Mouse (Mus musculus) stomach, embryonic 14.5 days (tissue): ENCODE results near the gene Pik3r5. TPM values are rescaled to one million over a fixed set of nuclear protein-coding genes. Genes with fewer than 3 reads are reported as not detected.

Source experiments
- ATAC-seq: fragments of 200-750 bp; cut with Nextera tagmentation; 2 replicates; pipeline ENCODE4 v1.8.0; 2017; ENCODE audit warnings: low read depth, moderate TSS enrichment; ENCODE audit not compliant: insufficient number of reproducible peaks, insufficient read depth, low FRiP score
- H3K27ac ChIP-seq: fragments of 300-500 bp; sonication (generic); 2 replicates; pipeline ENCODE4 v1.5.1; 2014; ENCODE audit warnings: mild to moderate bottlenecking, low read length, moderate library complexity, mixed read lengths
- H3K27me3 ChIP-seq: fragments of 300-500 bp; sonication (generic); 2 replicates; pipeline ENCODE4 v1.6.1; 2014; ENCODE audit warnings: low read length, control low read depth, mixed read lengths; ENCODE audit not compliant: control insufficient read depth, insufficient read depth
- H3K36me3 ChIP-seq: fragments of 300-500 bp; sonication (generic); 2 replicates; pipeline ENCODE4 v1.6.1; 2014; ENCODE audit warnings: mild to moderate bottlenecking, control low read depth, low read length, moderate library complexity, mixed read lengths; ENCODE audit not compliant: control insufficient read depth, insufficient read depth
- H3K4me1 ChIP-seq: fragments of 300-500 bp; sonication (generic); 2 replicates; pipeline ENCODE4 v1.6.1; 2014; ENCODE audit warnings: low read length, control low read depth, mixed read lengths; ENCODE audit not compliant: control insufficient read depth, insufficient read depth
- H3K4me2 ChIP-seq: fragments of 300-500 bp; sonication (generic); replicated peaks from 2 replicates; pipeline ENCODE4 v1.6.1; 2014; ENCODE audit warnings: low read depth, low read length, control low read depth
- H3K4me3 ChIP-seq: fragments of 300-500 bp; sonication (generic); 2 replicates; pipeline ENCODE4 v1.5.1; 2014; ENCODE audit warnings: low read depth, low read length, control low read depth
- H3K9ac ChIP-seq: fragments of 300-500 bp; sonication (generic); replicated peaks from 2 replicates; pipeline ENCODE4 v1.6.1; 2014; ENCODE audit warnings: low read depth, mild to moderate bottlenecking, control low read depth, low read length, moderate library complexity, mixed read lengths
- H3K9me3 ChIP-seq: fragments of 300-500 bp; sonication (generic); 2 replicates; pipeline ENCODE4 v1.6.1; 2016; ENCODE audit warnings: low read depth, low read length, control low read depth; ENCODE audit not compliant: control insufficient read depth
- WGBS: fragments of 180-500 bp; shearing (Covaris S2); extraction: QIAGEN DNeasy Blood & Tissue Kit; methylation state at CpG from one replicate; pipeline ENCODE4 v1.1.7; 2014; 5-methylcytosine and 5-hydroxymethylcytosine counted together
- polyA plus RNA-seq: library from polyadenylated mRNA; unstranded; fragments of >200 nt; fragmentation: Nextera tagmentation; extraction: Ambion mirVana; gene quantifications from 2 replicates; pipeline ENCODE4 v1.2.1, GENCODE M21; 2014

The Pik3r5 gene
- polyA plus RNA-seq, 1 experiment from 2014 or later: 1.3 TPM

- no peaks in the 10 kb centered on the region for H3K36me3 ChIP-seq
- WGBS: 23% methylated on average over 24 of the region's 24 CpGs
- peak overlapping the region; percentile 52 for H3K4me3 ChIP-seq
- H3K4me2 ChIP-seq: peak overlapping the region; percentile 98
- H3K9me3 ChIP-seq: no peaks in the 10 kb centered on the region
- peak overlapping the region; percentile 11; the same call in 1 of the 2 replicates for H3K9ac ChIP-seq
- H3K4me1 ChIP-seq: no peaks in the 10 kb centered on the region; the same call in 1 of the 2 replicates
- H3K27ac ChIP-seq: no peak overlapping the region
- H3K27me3 ChIP-seq: peaks cover 8% of the 10 kb centered on the region; the same call in 1 of the 2 replicates
- ATAC-seq: no peak
Measured at GRCm38 (mm10) chr11:68398891-68399547, 32.9 kb upstream of the Pik3r5 start.

GRCm38 (mm10) chr11:68399548-68400020 lies 32.3 kb upstream of the Pik3r5 start:
- H3K4me3 ChIP-seq: peak overlapping the region; percentile 52
- no peak overlapping the region for H3K27ac ChIP-seq
- under 1% methylated on average over 46 of the region's 47 CpGs for WGBS
- peak; percentile 6; the same call in 1 of the 2 replicates for ATAC-seq
- no peaks in the 10 kb centered on the region; the same call in 1 of the 2 replicates for H3K4me1 ChIP-seq
- H3K9ac ChIP-seq: peak overlapping the region; percentile 37
- peaks cover 8% of the 10 kb centered on the region; the same call in 1 of the 2 replicates for H3K27me3 ChIP-seq
- no peaks in the 10 kb centered on the region for H3K9me3 ChIP-seq
- no peaks in the 10 kb centered on the region for H3K36me3 ChIP-seq
- peak overlapping the region; percentile 98 for H3K4me2 ChIP-seq

GRCm38 (mm10) chr11:68400021-68400671 lies 31.8 kb upstream of the Pik3r5 start:
- Histone ChIP-seq H3K4me2 (peak overlapping the region; percentile 98), H3K4me3 (peak overlapping the region; percentile 52), H3K9me3 (no peaks in the 10 kb centered on the region), H3K27ac (0 out of 2 replicates have a peak overlapping the region, but pooled peaks have one; percentile 33), H3K36me3 (no peaks in the 10 kb centered on the region), H3K27me3 (peaks cover 8% of the 10 kb centered on the region; the same call in 1 of the 2 replicates), H3K4me1 (no peaks in the 10 kb centered on the region; the same call in 1 of the 2 replicates), H3K9ac (peak overlapping the region; percentile 37)
- 1% methylated on average over 43 of the region's 57 CpGs for WGBS
- ATAC-seq: peak; percentile 68

GRCm38 (mm10) chr11:68400727-68401219 lies 31.1 kb upstream of the Pik3r5 start, which contains the start of gene Ntn1:
Ntn1 (minus strand) TSS chr11:68400823.
- peak; percentile 7; the same call in 1 of the 2 replicates for ATAC-seq
- Histone ChIP-seq H3K27ac (0 out of 2 replicates have a peak within 1 kb of the TSS, but pooled peaks have one; percentile 33), H3K4me1 (no peaks in the 10 kb centered on the region; the same call in 1 of the 2 replicates), H3K27me3 (peaks cover 8% of the 10 kb centered on the region; the same call in 1 of the 2 replicates), H3K36me3 (no peaks in the 10 kb centered on the region), H3K9ac (peak within 1 kb of the TSS; percentile 37), H3K9me3 (no peaks in the 10 kb centered on the region), H3K4me3 (peak within 1 kb of the TSS; percentile 52), H3K4me2 (peak within 1 kb of the TSS; percentile 98)
- 8% methylated on average over 11 of the region's 11 CpGs for WGBS

GRCm38 (mm10) chr11:68401428-68401827 lies 30.5 kb upstream of the Pik3r5 start:
- Histone ChIP-seq H3K4me3 (no peak overlapping the region), H3K9ac (no peak overlapping the region), H3K4me2 (no peak overlapping the region), H3K27ac (no peak overlapping the region), H3K4me1 (no peaks in the 10 kb centered on the region; the same call in 1 of the 2 replicates), H3K36me3 (no peaks in the 10 kb centered on the region), H3K27me3 (peaks cover 8% of the 10 kb centered on the region; the same call in 1 of the 2 replicates), H3K9me3 (no peaks in the 10 kb centered on the region)
- no peak for ATAC-seq
- 22% methylated on average over 5 of the region's 5 CpGs for WGBS

GRCm38 (mm10) chr11:68404185-68404584 lies 27.7 kb upstream of the Pik3r5 start:
- H3K27ac ChIP-seq: no peak overlapping the region
- no peak overlapping the region for H3K4me2 ChIP-seq
- no peaks in the 10 kb centered on the region; the same call in 1 of the 2 replicates for H3K4me1 ChIP-seq
- H3K9me3 ChIP-seq: no peaks in the 10 kb centered on the region
- 0 out of 2 replicates have a peak, but pooled peaks cover 2% of the 10 kb centered on the region for H3K27me3 ChIP-seq
- no peak overlapping the region for H3K4me3 ChIP-seq
- no peak overlapping the region for H3K9ac ChIP-seq
- ATAC-seq: no peak
- H3K36me3 ChIP-seq: no peaks in the 10 kb centered on the region
- 65% methylated on average over 4 of the region's 4 CpGs for WGBS

GRCm38 (mm10) chr11:68405576-68405975 lies 26.3 kb upstream of the Pik3r5 start:
- H3K9me3 ChIP-seq: no peaks in the 10 kb centered on the region
- no peak overlapping the region for H3K4me3 ChIP-seq
- no peaks in the 10 kb centered on the region for H3K36me3 ChIP-seq
- H3K27ac ChIP-seq: peak overlapping the region; percentile 27; the same call in 1 of the 2 replicates
- 0 out of 2 replicates have a peak, but pooled peaks cover 2% of the 10 kb centered on the region for H3K27me3 ChIP-seq
- no peaks in the 10 kb centered on the region for H3K4me1 ChIP-seq
- no peak overlapping the region for H3K4me2 ChIP-seq
- H3K9ac ChIP-seq: no peak overlapping the region
- 76% methylated on average over 8 of the region's 8 CpGs for WGBS
- no peak for ATAC-seq

GRCm38 (mm10) chr11:68407266-68407926 lies 24.5 kb upstream of the Pik3r5 start:
- no peak; the same call in 1 of the 2 replicates for ATAC-seq

More at GRCm38 (mm10) chr11:68407266-68407926, 24.5 kb upstream of the Pik3r5 start:
- 69% methylated on average over 11 of the region's 11 CpGs for WGBS
- Histone ChIP-seq H3K9ac (no peak overlapping the region), H3K9me3 (no peaks in the 10 kb centered on the region), H3K4me2 (no peak overlapping the region), H3K27ac (no peak overlapping the region), H3K36me3 (no peaks in the 10 kb centered on the region), H3K4me3 (no peak overlapping the region), H3K4me1 (no peaks in the 10 kb centered on the region), H3K27me3 (no peaks in the 10 kb centered on the region)
